Mouse (Mus musculus): Measurements from ENCODE around the gene Eif4a2. TPM values are rescaled to one million over a fixed set of nuclear protein-coding genes. Genes with fewer than 3 reads are reported as not detected.

Eif4a2 gene
- polyA plus RNA-seq, 1 experiment from 2014 or later, result 75.2 TPM

DNA sequence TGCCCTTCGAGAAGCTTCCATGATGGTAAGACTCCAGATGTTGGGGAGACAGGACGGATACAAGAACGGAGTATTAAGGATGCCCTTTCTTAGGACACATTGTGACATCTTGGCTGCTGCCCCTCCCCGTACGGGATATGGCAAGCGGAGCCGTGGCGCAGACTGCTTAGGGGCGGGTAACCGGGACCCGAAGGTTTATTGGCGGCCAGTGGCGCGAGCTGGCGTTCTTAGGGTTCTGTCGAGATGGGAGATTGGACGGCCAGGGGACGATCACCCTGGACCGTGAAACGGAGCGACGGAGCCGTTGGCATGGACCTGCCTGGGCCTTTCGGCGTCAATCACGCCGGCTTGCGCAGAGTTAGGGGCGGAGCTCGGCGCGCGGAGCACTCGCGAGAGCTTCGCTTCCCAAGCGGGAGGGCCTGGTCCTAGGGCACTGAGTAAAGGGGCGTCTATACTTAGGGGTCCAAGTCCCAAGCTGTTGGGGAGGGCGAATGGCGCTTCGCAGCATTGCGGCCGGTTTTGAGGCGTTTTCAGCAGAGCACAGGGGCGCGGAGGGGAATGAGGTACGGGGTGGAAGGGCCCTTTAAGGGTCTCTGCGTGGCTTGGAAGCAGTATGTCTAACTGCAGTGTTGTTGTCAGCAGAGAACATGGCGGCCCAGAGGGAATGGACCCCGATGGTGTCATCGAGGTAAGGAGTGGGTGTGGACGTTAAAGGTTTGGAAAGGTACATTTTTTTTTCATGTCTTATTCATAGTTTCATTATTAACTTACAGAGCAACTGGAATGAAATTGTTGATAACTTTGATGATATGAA is 909 bp downstream of the Eif4a2 start:
- Histone ChIP-seq H3K9me3 (replicated peaks) (no peaks in the 10 kb centered on the region), H3K27me3 (no peaks in the 10 kb centered on the region), H3K4me2 (peak overlapping the region; percentile 80), H3K4me3 (replicated peaks) (peak overlapping the region; percentile 75), H3K4me1 (replicated peaks) (peaks cover 43% of the 10 kb centered on the region), H3K9ac (peak overlapping the region; percentile 92), H3K36me3 (peaks cover 51% of the 10 kb centered on the region), H3K27ac (peak overlapping the region; percentile 93)
- DNase-seq, result peak; percentile 77
- under 1% methylated on average over 52 of the region's 52 CpGs for WGBS (ENCODE audit: insufficient replicate concordance)
- peak; percentile 76 for ATAC-seq (ENCODE audit: low read depth)

DNA sequence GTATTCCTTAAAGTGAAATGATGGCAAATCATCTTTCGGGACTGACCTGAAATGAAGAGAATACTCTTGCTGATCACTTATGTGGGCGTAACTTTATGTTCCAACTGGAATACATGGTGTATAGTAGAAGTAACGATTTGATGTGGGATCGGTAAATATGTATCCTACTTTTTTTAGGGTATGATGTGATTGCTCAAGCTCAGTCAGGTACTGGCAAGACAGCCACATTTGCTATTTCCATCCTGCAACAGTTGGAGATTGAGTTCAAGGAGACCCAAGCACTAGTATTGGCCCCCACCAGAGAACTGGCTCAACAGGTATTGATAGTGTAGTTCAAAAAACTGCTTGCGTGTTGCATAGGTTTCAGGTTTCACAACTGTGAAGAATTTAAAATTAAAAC is 1.7 kb downstream of the Eif4a2 start:
- Histone ChIP-seq H3K9me3 (replicated peaks) (no peaks in the 10 kb centered on the region), H3K4me3 (replicated peaks) (peak overlapping the region; percentile 75), H3K9ac (peak overlapping the region; percentile 92), H3K36me3 (peaks cover 55% of the 10 kb centered on the region), H3K4me2 (peak overlapping the region; percentile 80), H3K4me1 (replicated peaks) (peaks cover 36% of the 10 kb centered on the region), H3K27ac (peak overlapping the region; percentile 93), H3K27me3 (no peaks in the 10 kb centered on the region)
- ATAC-seq (ENCODE audit: low read depth), result no peak
- DNase-seq, result no peak
- WGBS (ENCODE audit: insufficient replicate concordance), result under 1% methylated on average over 5 of the region's 5 CpGs

- DNase-seq, result no peak
- peak overlapping the region; percentile 93 for H3K27ac ChIP-seq
- ATAC-seq (ENCODE audit: low read depth), result no peak
- H3K4me1 ChIP-seq (replicated peaks), result peaks cover 35% of the 10 kb centered on the region
- peak overlapping the region; percentile 92 for H3K9ac ChIP-seq
- H3K36me3 ChIP-seq, result peaks cover 62% of the 10 kb centered on the region
- no peaks in the 10 kb centered on the region for H3K9me3 ChIP-seq (replicated peaks)
- no peaks in the 10 kb centered on the region for H3K27me3 ChIP-seq
- peak overlapping the region; percentile 80 for H3K4me2 ChIP-seq
- H3K4me3 ChIP-seq (replicated peaks), result peak overlapping the region; percentile 75
- 26% methylated on average over 5 of the region's 5 CpGs for WGBS (ENCODE audit: insufficient replicate concordance)
These were observed 2.4 kb downstream of the Eif4a2 start for GRCm38 (mm10) chr16:23109350-23110280.

- Histone ChIP-seq H3K27ac (no peak overlapping the region), H3K4me3 (replicated peaks) (no peak overlapping the region), H3K4me1 (replicated peaks) (peaks cover 27% of the 10 kb centered on the region), H3K9ac (no peak overlapping the region), H3K4me2 (no peak overlapping the region), H3K27me3 (no peaks in the 10 kb centered on the region), H3K36me3 (peaks cover 86% of the 10 kb centered on the region), H3K9me3 (replicated peaks) (no peaks in the 10 kb centered on the region)
- 72% methylated on average over 12 of the region's 12 CpGs for whole genome bisulfite sequencing (ENCODE audit: insufficient replicate concordance)
- DNase-seq, result no peak
- ATAC-seq (ENCODE audit: low read depth), result no peak
These were observed 5.1 kb downstream of the Eif4a2 start for GRCm38 (mm10) chr16:23112348-23112747.

DNA sequence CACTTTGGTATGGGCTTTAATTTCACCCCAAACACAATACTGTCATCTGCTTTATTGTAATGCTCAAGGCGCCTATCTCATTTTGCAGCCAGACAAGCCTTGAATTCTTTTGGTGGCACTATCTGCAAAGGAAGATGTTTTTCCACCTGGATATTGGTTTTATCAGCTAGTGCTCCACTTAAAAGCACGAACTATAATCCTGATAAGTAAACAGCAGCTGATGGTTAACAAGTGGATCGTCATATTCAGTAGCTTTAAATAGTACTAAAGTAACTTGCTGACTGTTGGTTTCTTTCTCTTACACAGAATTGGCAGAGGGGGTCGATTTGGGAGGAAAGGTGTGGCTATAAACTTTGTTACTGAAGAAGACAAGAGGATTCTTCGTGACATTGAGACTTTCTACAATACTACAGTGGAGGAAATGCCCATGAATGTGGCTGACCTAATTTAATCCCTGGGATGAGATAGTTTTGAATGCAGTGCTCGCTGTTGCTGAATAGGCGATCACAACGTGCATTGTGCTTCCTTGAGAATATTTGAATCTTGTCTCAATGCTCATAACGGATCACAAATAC is 5.7 kb downstream of the Eif4a2 start:
- 27% methylated on average over 9 of the region's 9 CpGs for WGBS (ENCODE audit: insufficient replicate concordance)
- no peak overlapping the region for H3K4me2 ChIP-seq
- no peak overlapping the region for H3K9ac ChIP-seq
- ATAC-seq (ENCODE audit: low read depth) (no peak), DNase-seq (no peak)
- peaks cover 27% of the 10 kb centered on the region for H3K4me1 ChIP-seq (replicated peaks)
- no peaks in the 10 kb centered on the region for H3K9me3 ChIP-seq (replicated peaks)
- peaks cover 92% of the 10 kb centered on the region for H3K36me3 ChIP-seq
- no peaks in the 10 kb centered on the region for H3K27me3 ChIP-seq
- H3K27ac ChIP-seq, result no peak overlapping the region; the same call in 1 of the 2 replicates
- H3K4me3 ChIP-seq (replicated peaks), result no peak overlapping the region

DNA sequence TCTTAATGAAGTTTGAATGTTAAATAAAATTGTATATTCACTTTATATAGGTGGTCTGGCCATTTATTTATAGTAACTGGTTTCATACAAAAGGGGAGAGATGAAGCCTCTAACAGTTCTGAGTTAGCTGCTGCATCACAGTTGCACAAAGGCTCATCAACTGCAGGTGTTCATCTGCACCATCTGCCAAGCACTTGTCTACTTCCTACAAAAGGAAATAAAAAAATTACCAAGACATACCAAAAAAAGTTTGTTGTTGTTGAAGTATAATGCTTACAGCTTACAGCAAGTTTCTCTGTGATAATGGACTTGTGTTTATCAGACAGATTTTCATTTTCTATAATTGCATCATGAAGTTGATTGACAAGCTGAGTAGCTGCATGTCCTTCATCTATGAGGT is 6.7 kb downstream of the Eif4a2 start:
- H3K4me2 ChIP-seq, result no peak overlapping the region
- H3K4me1 ChIP-seq (replicated peaks), result peaks cover 25% of the 10 kb centered on the region
- DNase-seq (no peak), ATAC-seq (ENCODE audit: low read depth) (peak; percentile 64)
- H3K4me3 ChIP-seq (replicated peaks), result no peak overlapping the region
- H3K9ac ChIP-seq, result no peak overlapping the region
- H3K9me3 ChIP-seq (replicated peaks), result no peaks in the 10 kb centered on the region
- no peaks in the 10 kb centered on the region for H3K27me3 ChIP-seq
- no peak overlapping the region for H3K27ac ChIP-seq
- H3K36me3 ChIP-seq, result peaks cover 86% of the 10 kb centered on the region

- Histone ChIP-seq H3K27me3 (no peaks in the 10 kb centered on the region), H3K4me3 (replicated peaks) (no peak overlapping the region), H3K4me2 (no peak overlapping the region), H3K4me1 (replicated peaks) (peaks cover 18% of the 10 kb centered on the region), H3K27ac (no peak overlapping the region), H3K9ac (no peak overlapping the region), H3K9me3 (replicated peaks) (no peaks in the 10 kb centered on the region), H3K36me3 (peaks cover 86% of the 10 kb centered on the region)
- DNase-seq, result no peak
- ATAC-seq (ENCODE audit: low read depth), result peak; percentile 69
- 45% methylated on average over 5 of the region's 5 CpGs for WGBS (ENCODE audit: insufficient replicate concordance)
These were observed 7.3 kb downstream of the Eif4a2 start for GRCm38 (mm10) chr16:23114339-23115171.

GRCm38 (mm10) chr16:23115486-23115885 is 8.2 kb downstream of the Eif4a2 start:
- no peak overlapping the region for H3K9ac ChIP-seq
- no peak overlapping the region for H3K27ac ChIP-seq
- H3K4me2 ChIP-seq, result no peak overlapping the region
- H3K36me3 ChIP-seq, result peaks cover 85% of the 10 kb centered on the region
- WGBS (ENCODE audit: insufficient replicate concordance), result 75% methylated on average over 3 of the region's 3 CpGs
- no peak for DNase-seq
- H3K27me3 ChIP-seq, result no peaks in the 10 kb centered on the region
- no peaks in the 10 kb centered on the region for H3K9me3 ChIP-seq (replicated peaks)
- peaks cover 9% of the 10 kb centered on the region for H3K4me1 ChIP-seq (replicated peaks)
- no peak overlapping the region for H3K4me3 ChIP-seq (replicated peaks)
- ATAC-seq (ENCODE audit: low read depth), result no peak

DNA sequence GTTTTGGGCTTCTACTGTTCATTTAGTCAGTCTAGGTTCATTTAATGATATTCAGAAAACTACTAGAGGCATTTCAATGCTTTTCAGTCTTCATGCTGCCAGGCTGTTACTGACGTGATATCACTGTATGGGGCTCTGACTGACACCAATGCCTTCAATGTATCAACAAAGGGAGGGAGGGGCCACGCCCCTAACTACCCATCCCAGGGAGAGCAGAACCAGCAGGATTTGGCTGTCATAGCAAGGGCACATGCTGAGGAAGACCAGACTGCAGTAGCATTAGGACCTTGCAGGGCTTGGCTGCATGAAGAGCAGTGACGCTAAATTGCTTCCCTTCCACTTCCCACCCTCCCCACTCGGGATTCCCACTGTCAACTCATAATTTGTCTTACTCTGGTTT is 9.9 kb downstream of the Eif4a2 start:
- WGBS (ENCODE audit: insufficient replicate concordance), result 56% methylated on average over 4 of the region's 4 CpGs
- H3K4me3 ChIP-seq (replicated peaks), result no peak overlapping the region
- no peaks in the 10 kb centered on the region for H3K9me3 ChIP-seq (replicated peaks)
- H3K4me2 ChIP-seq, result no peak overlapping the region
- no peak overlapping the region for H3K9ac ChIP-seq
- no peak for DNase-seq
- H3K27me3 ChIP-seq, result no peaks in the 10 kb centered on the region
- H3K4me1 ChIP-seq (replicated peaks), result no peaks in the 10 kb centered on the region
- no peak for ATAC-seq (ENCODE audit: low read depth)
- H3K36me3 ChIP-seq, result peaks cover 85% of the 10 kb centered on the region
- no peak overlapping the region for H3K27ac ChIP-seq

- WGBS (ENCODE audit: insufficient replicate concordance), result 79% methylated on average over 3 of the region's 3 CpGs
- Histone ChIP-seq H3K4me1 (replicated peaks) (peaks cover 17% of the 10 kb centered on the region), H3K9ac (no peak overlapping the region), H3K27me3 (no peaks in the 10 kb centered on the region), H3K4me3 (replicated peaks) (no peak overlapping the region), H3K27ac (no peak overlapping the region), H3K9me3 (replicated peaks) (no peaks in the 10 kb centered on the region), H3K36me3 (peaks cover 74% of the 10 kb centered on the region), H3K4me2 (no peak overlapping the region)
- ATAC-seq (ENCODE audit: low read depth) (no peak), DNase-seq (no peak)
These were observed 15.2 kb downstream of the Eif4a2 start for GRCm38 (mm10) chr16:23122446-23122845.

Data from liver, embryonic 13.5 days (tissue).